Mouse (Mus musculus): Measurements from ENCODE around the gene Cdc6. TPM values are rescaled to one million over a fixed set of nuclear protein-coding genes. Genes with fewer than 3 reads are reported as not detected.

Cdc6 gene
- polyA plus RNA-seq, 2 experiments: 15.6 to 25.8 TPM

DNA sequence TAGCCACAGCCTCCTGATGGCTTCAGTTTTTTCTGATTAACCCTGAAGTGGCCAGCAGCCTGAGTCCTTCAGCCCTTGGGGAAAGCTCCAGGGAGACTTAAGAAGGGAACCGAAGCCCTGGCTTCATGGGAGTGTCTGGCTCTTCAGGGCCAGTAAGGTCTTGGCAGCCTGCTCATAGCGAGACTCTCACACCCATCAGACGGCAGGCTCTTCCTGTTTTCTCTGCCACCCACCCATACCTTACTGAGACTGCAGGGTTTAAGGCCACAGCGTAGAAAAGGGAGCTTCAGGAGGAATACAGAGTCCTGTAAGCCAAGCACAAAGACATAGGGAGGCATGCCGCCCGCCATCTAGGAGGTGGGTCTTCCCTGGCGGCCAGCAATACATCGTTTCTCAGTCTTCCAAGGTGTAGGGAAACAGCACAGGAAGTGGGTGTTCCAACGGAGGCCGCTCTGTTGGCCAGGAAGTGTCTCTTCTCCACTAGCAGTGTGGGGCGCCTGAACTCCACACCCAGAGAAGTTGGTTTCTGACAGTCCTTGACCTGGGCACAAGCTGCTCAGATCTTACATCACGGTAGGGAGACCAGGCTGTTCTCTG lies 7.0 kb upstream of the Cdc6 start:
- no peaks in the 10 kb centered on the region for H3K9me3 ChIP-seq (ENCODE audit: control insufficient read depth, low read length)
- H3K4me2 ChIP-seq (replicated peaks; ENCODE audit: low read depth, low read length, severe bottlenecking): no peak overlapping the region
- ATAC-seq (ENCODE audit: low FRiP score, low read depth) (no peak), DNase-seq (ENCODE audit: low spot score) (no peak)
- no peak overlapping the region for H3K9ac ChIP-seq (ENCODE audit: low read depth, low read length, severe bottlenecking)
- H3K27me3 ChIP-seq (ENCODE audit: control insufficient read depth, insufficient read depth, low read length): no peaks in the 10 kb centered on the region
- no peak for TF ChIP-seq POLR2A (IDR thresholded peaks at IDR 0.05; ENCODE audit: borderline replicate concordance, extremely low read depth, insufficient read depth, insufficient read length)
- H3K36me3 ChIP-seq (ENCODE audit: control insufficient read depth, insufficient read depth, low read length): peaks cover 73% of the 10 kb centered on the region
- no peak overlapping the region for H3K27ac ChIP-seq (replicated peaks; ENCODE audit: low read depth, low read length)
- no peak overlapping the region for H3K4me3 ChIP-seq (replicated peaks; ENCODE audit: low read length)
- H3K4me1 ChIP-seq (ENCODE audit: control insufficient read depth, insufficient read depth, low read length): peaks cover 7% of the 10 kb centered on the region
- WGBS: 81% methylated on average over 12 of the region's 12 CpGs

DNA sequence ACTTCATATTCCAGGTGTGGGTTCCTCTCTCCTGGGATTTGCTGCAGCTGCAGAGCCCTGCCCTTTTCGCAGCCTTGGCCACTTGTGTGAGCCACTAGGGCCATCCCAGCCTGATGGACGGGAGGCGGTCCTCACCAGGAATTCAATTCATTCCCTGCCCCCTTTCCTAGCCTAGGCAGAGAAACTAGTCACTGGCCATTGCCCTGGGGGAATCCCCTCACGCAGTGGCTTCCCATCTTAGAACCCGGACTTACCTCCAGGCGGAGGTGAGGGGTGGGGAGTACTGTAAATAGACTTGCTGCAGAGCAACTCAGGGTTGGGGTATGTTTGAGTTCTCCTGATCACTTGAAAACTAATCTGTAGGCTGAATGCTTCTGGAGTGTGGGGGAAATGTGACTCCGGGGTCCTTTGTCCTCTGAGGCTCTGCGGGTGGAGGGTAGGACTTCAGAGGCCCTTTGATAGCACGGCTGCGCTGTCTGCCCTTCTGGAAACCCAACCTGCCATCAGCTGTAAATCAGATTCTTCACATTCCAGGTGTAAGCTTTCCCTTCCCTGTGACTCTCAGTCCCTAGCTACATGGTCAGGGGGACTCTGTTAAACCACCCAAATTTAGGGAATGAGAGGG lies 4.9 kb upstream of the Cdc6 start:
- peak overlapping the region; percentile 48; the same call in 1 of the 2 replicates for H3K27ac ChIP-seq (replicated peaks; ENCODE audit: low read depth, low read length)
- TF ChIP-seq POLR2A (IDR thresholded peaks at IDR 0.05; ENCODE audit: borderline replicate concordance, extremely low read depth, insufficient read depth, insufficient read length): no peak
- no peak for DNase-seq (ENCODE audit: low spot score)
- H3K27me3 ChIP-seq (ENCODE audit: control insufficient read depth, insufficient read depth, low read length): no peaks in the 10 kb centered on the region
- 13% methylated on average over 10 of the region's 10 CpGs for WGBS
- no peak for ATAC-seq (ENCODE audit: low FRiP score, low read depth)
- peaks cover 55% of the 10 kb centered on the region for H3K36me3 ChIP-seq (ENCODE audit: control insufficient read depth, insufficient read depth, low read length)
- no peak overlapping the region for H3K4me2 ChIP-seq (replicated peaks; ENCODE audit: low read depth, low read length, severe bottlenecking)
- H3K4me3 ChIP-seq (replicated peaks; ENCODE audit: low read length): no peak overlapping the region
- H3K9ac ChIP-seq (ENCODE audit: low read depth, low read length, severe bottlenecking): 0 out of 2 replicates have a peak overlapping the region, but pooled peaks have one; percentile 7
- no peaks in the 10 kb centered on the region for H3K9me3 ChIP-seq (ENCODE audit: control insufficient read depth, low read length)
- H3K4me1 ChIP-seq (ENCODE audit: control insufficient read depth, insufficient read depth, low read length): peaks cover 7% of the 10 kb centered on the region

DNA sequence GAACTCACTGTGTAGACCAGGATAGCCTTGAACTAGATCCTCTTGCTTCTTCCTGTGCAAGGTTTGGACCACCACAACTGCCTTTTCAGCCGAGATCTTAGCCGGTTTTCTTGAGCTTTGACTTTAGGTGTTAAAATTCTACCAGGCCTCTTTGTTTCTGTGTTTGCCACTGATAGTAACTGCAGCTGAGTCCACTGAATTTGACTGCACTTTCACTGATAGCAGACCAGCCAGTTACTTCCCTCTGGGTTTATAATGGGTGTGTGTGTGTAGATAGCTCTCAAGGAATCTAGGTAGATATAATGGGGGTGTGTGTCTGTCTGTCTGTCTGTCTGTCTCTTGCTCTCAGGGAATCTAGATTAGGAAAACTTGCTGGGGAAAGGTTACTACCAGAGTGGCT lies 3.0 kb upstream of the Cdc6 start:
- DNase-seq (ENCODE audit: low spot score): no peak
- Histone ChIP-seq H3K4me1 (ENCODE audit: control insufficient read depth, insufficient read depth, low read length) (peaks cover 21% of the 10 kb centered on the region), H3K4me3 (replicated peaks; ENCODE audit: low read length) (no peak overlapping the region), H3K9ac (ENCODE audit: low read depth, low read length, severe bottlenecking) (no peak overlapping the region), H3K27me3 (ENCODE audit: control insufficient read depth, insufficient read depth, low read length) (no peaks in the 10 kb centered on the region), H3K4me2 (replicated peaks; ENCODE audit: low read depth, low read length, severe bottlenecking) (no peak overlapping the region), H3K36me3 (ENCODE audit: control insufficient read depth, insufficient read depth, low read length) (peaks cover 41% of the 10 kb centered on the region), H3K27ac (replicated peaks; ENCODE audit: low read depth, low read length) (no peak overlapping the region), H3K9me3 (ENCODE audit: control insufficient read depth, low read length) (no peaks in the 10 kb centered on the region)
- no peak for TF ChIP-seq POLR2A (IDR thresholded peaks at IDR 0.05; ENCODE audit: borderline replicate concordance, extremely low read depth, insufficient read depth, insufficient read length)
- no peak for ATAC-seq (ENCODE audit: low FRiP score, low read depth)
- WGBS: 79% methylated on average over 2 of the region's 2 CpGs

DNA sequence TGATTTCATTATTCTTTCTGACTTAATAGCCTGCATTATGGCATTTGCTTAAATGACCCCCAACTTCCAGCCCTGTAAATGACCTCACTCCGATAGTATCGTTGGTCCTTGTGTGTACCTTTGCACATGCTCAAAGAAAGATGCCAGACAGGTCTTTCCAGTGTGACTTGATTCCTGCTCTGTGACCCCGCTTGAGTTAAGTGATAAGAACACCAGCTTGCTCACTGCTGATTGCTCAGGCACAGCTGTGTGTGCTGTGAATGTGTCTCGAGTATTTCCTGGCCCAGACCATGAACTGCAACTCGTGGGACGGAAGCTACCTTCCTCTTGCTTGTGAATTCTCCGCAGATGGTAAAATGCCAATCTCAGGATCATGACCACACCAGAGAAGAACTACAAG lies 2.6 kb upstream of the Cdc6 start:
- WGBS: 70% methylated on average over 7 of the region's 7 CpGs
- peaks cover 21% of the 10 kb centered on the region for H3K4me1 ChIP-seq (ENCODE audit: control insufficient read depth, insufficient read depth, low read length)
- H3K36me3 ChIP-seq (ENCODE audit: control insufficient read depth, insufficient read depth, low read length): peaks cover 36% of the 10 kb centered on the region
- H3K4me2 ChIP-seq (replicated peaks; ENCODE audit: low read depth, low read length, severe bottlenecking): no peak overlapping the region
- H3K4me3 ChIP-seq (replicated peaks; ENCODE audit: low read length): no peak overlapping the region
- TF ChIP-seq POLR2A (IDR thresholded peaks at IDR 0.05; ENCODE audit: borderline replicate concordance, extremely low read depth, insufficient read depth, insufficient read length): no peak
- no peak overlapping the region for H3K27ac ChIP-seq (replicated peaks; ENCODE audit: low read depth, low read length)
- H3K9ac ChIP-seq (ENCODE audit: low read depth, low read length, severe bottlenecking): no peak overlapping the region
- DNase-seq (ENCODE audit: low spot score) (no peak), ATAC-seq (ENCODE audit: low FRiP score, low read depth) (no peak)
- H3K27me3 ChIP-seq (ENCODE audit: control insufficient read depth, insufficient read depth, low read length): no peaks in the 10 kb centered on the region
- H3K9me3 ChIP-seq (ENCODE audit: control insufficient read depth, low read length): no peaks in the 10 kb centered on the region

DNA sequence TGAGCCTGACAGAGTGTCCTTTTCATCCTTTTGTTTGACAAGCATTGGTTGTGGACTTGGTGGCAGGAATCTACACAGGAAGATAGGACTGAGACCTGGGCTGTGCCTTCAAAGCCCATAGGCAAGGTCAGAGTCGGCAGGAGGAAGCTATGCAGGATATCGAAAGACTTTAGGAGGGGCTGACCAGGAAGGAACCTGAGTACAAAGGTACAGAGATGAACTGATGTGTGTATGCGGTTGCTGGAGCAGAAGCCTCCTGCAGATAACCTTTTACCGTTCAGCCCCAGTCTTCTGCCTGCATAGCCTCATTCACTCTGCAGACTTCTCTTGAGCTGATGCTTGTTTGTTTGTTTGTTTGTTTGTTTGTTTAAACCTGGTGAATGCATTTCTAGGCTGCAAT lies 2.0 kb upstream of the Cdc6 start:
- Histone ChIP-seq H3K4me3 (replicated peaks; ENCODE audit: low read length) (no peak overlapping the region), H3K36me3 (ENCODE audit: control insufficient read depth, insufficient read depth, low read length) (peaks cover 32% of the 10 kb centered on the region), H3K4me2 (replicated peaks; ENCODE audit: low read depth, low read length, severe bottlenecking) (no peak overlapping the region), H3K9me3 (ENCODE audit: control insufficient read depth, low read length) (no peaks in the 10 kb centered on the region), H3K9ac (ENCODE audit: low read depth, low read length, severe bottlenecking) (no peak overlapping the region), H3K4me1 (ENCODE audit: control insufficient read depth, insufficient read depth, low read length) (peaks cover 21% of the 10 kb centered on the region), H3K27me3 (ENCODE audit: control insufficient read depth, insufficient read depth, low read length) (no peaks in the 10 kb centered on the region), H3K27ac (replicated peaks; ENCODE audit: low read depth, low read length) (no peak overlapping the region)
- no peak for TF ChIP-seq POLR2A (IDR thresholded peaks at IDR 0.05; ENCODE audit: borderline replicate concordance, extremely low read depth, insufficient read depth, insufficient read length)
- DNase-seq (ENCODE audit: low spot score) (no peak), ATAC-seq (ENCODE audit: low FRiP score, low read depth) (no peak)
- WGBS: 88% methylated on average over 4 of the region's 4 CpGs
